ENCODE assay signal across 8 mouse cellular contexts in the genomic region with DNA sequence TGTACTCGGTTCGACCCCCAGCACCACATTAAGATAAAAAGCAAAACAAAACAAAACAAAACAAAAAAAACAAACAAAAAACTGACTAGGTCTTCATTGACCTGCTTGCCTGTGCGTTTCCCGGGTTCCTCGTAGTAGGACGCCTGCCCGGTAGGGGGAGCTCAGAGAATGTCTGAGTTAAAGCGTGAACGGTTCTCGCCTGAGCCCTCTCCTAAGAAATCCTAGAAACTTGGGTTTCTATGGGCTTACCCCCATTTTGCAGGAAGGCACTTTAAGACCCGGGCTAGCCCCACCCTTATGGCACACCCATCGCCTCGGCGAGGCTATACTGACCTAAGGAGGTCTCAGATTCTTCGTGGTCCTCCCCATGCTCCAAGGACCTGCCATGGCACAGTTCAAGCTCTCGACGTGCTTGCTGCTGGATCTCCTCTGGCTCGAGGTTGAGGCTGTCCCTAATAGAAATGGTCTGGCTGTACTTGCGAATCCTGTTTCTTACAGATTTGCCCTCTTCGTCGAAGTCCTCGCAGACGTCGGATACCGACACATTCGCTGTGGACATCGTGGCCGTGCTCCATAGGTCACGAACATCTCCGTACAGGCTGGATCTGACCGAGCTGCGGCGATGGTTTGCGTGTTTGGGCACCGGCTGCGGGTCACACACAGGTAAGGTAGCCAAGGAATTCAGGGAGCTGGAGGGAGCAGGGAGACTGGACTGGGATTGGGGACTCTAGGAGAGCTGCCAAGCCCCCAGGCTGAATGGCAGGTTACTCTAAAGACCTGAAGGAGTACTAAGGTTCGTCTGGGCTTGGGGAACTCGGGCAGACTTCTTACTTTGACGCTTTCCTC. TPM values are rescaled to one million over a fixed set of nuclear protein-coding genes. Genes with fewer than 3 reads are reported as not detected.
DNase-seq lines count a peak whose midpoint lies in the region; ATAC-seq and TF ChIP-seq lines count a peak whose summit lies in the region.

No protein-coding gene starts in this region.

- 2% methylated on average over 39 of the region's 39 CpGs for WGBS in embryonic facial prominence, embryonic 15.5 days
- WGBS in heart, postnatal 0 days, result 5% methylated on average over 39 of the region's 39 CpGs
- 4% methylated on average over 39 of the region's 39 CpGs for WGBS in liver, embryonic 15.5 days (ENCODE audit: insufficient replicate concordance)
- WGBS in neural tube, embryonic 15.5 days, result 4% methylated on average over 39 of the region's 39 CpGs
- 6% methylated on average over 39 of the region's 39 CpGs for WGBS in thymus, adult 2 months

- DNase-seq in 3T3-L1 (ENCODE audit: low read depth, low spot score), result peak; percentile 85
- DNase-seq in adrenal gland, postnatal 25 days, result peak; percentile 90
- DNase-seq in heart, postnatal 0 days (ENCODE audit: low spot score), result peak; percentile 76
- DNase-seq in kidney, postnatal 4 days, result peak; percentile 93
- peak; percentile 88 for DNase-seq in thymus, adult 2 months

- no peak for ATAC-seq in embryonic facial prominence, embryonic 15.5 days (ENCODE audit: insufficient number of reproducible peaks, low FRiP score, low TSS enrichment, low read depth)
- no peak for ATAC-seq in heart, postnatal 0 days (ENCODE audit: insufficient read depth, low read depth)
- ATAC-seq in liver, embryonic 15.5 days (ENCODE audit: insufficient read depth), result no peak
- no peak for ATAC-seq in neural tube, embryonic 15.5 days (ENCODE audit: low FRiP score)

- no peak for TF ChIP-seq POLR2A in thymus, adult 2 months (IDR thresholded peaks at IDR 0.05; ENCODE audit: control insufficient read depth, extremely low read depth, insufficient read depth, low read length, poor library complexity)

- H3K27ac ChIP-seq in embryonic facial prominence, embryonic 15.5 days (replicated peaks), result no peak overlapping the region
- H3K27ac ChIP-seq in heart, postnatal 0 days (ENCODE audit: low read depth), result no peak overlapping the region
- H3K27ac ChIP-seq in liver, embryonic 15.5 days (replicated peaks), result no peak overlapping the region
- no peak overlapping the region for H3K27ac ChIP-seq in neural tube, embryonic 15.5 days (replicated peaks)
- H3K27ac ChIP-seq in thymus, adult 2 months (ENCODE audit: control insufficient read depth, insufficient read depth, low read length), result no peak overlapping the region

- H3K4me3 ChIP-seq in embryonic facial prominence, embryonic 15.5 days (replicated peaks), result peak overlapping the region; percentile 33
- H3K4me3 ChIP-seq in heart, postnatal 0 days (ENCODE audit: low read depth, low read length), result peak overlapping the region; percentile 19
- peak overlapping the region; percentile 10; the same call in 1 of the 2 replicates for H3K4me3 ChIP-seq in liver, embryonic 15.5 days (replicated peaks)
- peak overlapping the region; percentile 19 for H3K4me3 ChIP-seq in neural tube, embryonic 15.5 days (replicated peaks)
- H3K4me3 ChIP-seq in thymus, adult 2 months (ENCODE audit: control insufficient read depth, insufficient read depth, low read length), result peak overlapping the region; percentile 10; the same call in 1 of the 2 replicates

- H3K9me3 ChIP-seq in embryonic facial prominence, embryonic 15.5 days (replicated peaks), result no peaks in the 10 kb centered on the region
- H3K9me3 ChIP-seq in heart, postnatal 0 days (replicated peaks; ENCODE audit: control insufficient read depth, low read length), result no peaks in the 10 kb centered on the region
- H3K9me3 ChIP-seq in liver, embryonic 15.5 days (replicated peaks), result no peaks in the 10 kb centered on the region
- no peaks in the 10 kb centered on the region for H3K9me3 ChIP-seq in neural tube, embryonic 15.5 days (replicated peaks)

- no peak for TF ChIP-seq EP300 in heart, postnatal 0 days (IDR thresholded peaks at IDR 0.05; ENCODE audit: low read depth)

- H3K9ac ChIP-seq in embryonic facial prominence, embryonic 15.5 days, result no peak overlapping the region
- H3K9ac ChIP-seq in heart, postnatal 0 days (replicated peaks; ENCODE audit: low read depth, low read length), result no peak overlapping the region
- no peak overlapping the region for H3K9ac ChIP-seq in liver, embryonic 15.5 days
- no peak overlapping the region for H3K9ac ChIP-seq in neural tube, embryonic 15.5 days (replicated peaks)

- peaks cover 65% of the 10 kb centered on the region for H3K27me3 ChIP-seq in embryonic facial prominence, embryonic 15.5 days
- peaks cover 39% of the 10 kb centered on the region for H3K27me3 ChIP-seq in heart, postnatal 0 days (ENCODE audit: control insufficient read depth, insufficient read depth, low read length)
- peaks cover 72% of the 10 kb centered on the region for H3K27me3 ChIP-seq in liver, embryonic 15.5 days
- peaks cover 69% of the 10 kb centered on the region for H3K27me3 ChIP-seq in neural tube, embryonic 15.5 days (replicated peaks)
- H3K27me3 ChIP-seq in thymus, adult 2 months (ENCODE audit: control insufficient read depth, insufficient read depth, low read length), result peaks cover 22% of the 10 kb centered on the region; the same call in 1 of the 2 replicates

- peaks cover 45% of the 10 kb centered on the region for H3K4me1 ChIP-seq in embryonic facial prominence, embryonic 15.5 days
- peaks cover 30% of the 10 kb centered on the region for H3K4me1 ChIP-seq in heart, postnatal 0 days (ENCODE audit: control insufficient read depth, insufficient read depth)
- peaks cover 59% of the 10 kb centered on the region for H3K4me1 ChIP-seq in liver, embryonic 15.5 days (replicated peaks)
- peaks cover 38% of the 10 kb centered on the region for H3K4me1 ChIP-seq in neural tube, embryonic 15.5 days
- peaks cover 30% of the 10 kb centered on the region for H3K4me1 ChIP-seq in thymus, adult 2 months (replicated peaks; ENCODE audit: control insufficient read depth, insufficient read depth, low read length)

- H3K4me2 ChIP-seq in embryonic facial prominence, embryonic 15.5 days (replicated peaks), result peak overlapping the region; percentile 51
- H3K4me2 ChIP-seq in heart, postnatal 0 days (ENCODE audit: low read depth, low read length), result peak overlapping the region; percentile 39
- peak overlapping the region; percentile 46 for H3K4me2 ChIP-seq in liver, embryonic 15.5 days
- peak overlapping the region; percentile 43 for H3K4me2 ChIP-seq in neural tube, embryonic 15.5 days

- H3K36me3 ChIP-seq in embryonic facial prominence, embryonic 15.5 days, result no peaks in the 10 kb centered on the region
- H3K36me3 ChIP-seq in heart, postnatal 0 days (replicated peaks; ENCODE audit: control insufficient read depth, insufficient read depth, low read length), result no peaks in the 10 kb centered on the region
- no peaks in the 10 kb centered on the region for H3K36me3 ChIP-seq in liver, embryonic 15.5 days (replicated peaks)
- no peaks in the 10 kb centered on the region for H3K36me3 ChIP-seq in neural tube, embryonic 15.5 days
- H3K36me3 ChIP-seq in thymus, adult 2 months (ENCODE audit: control insufficient read depth, insufficient read depth, low read length), result no peaks in the 10 kb centered on the region

- peak; percentile 73 for TF ChIP-seq CTCF in heart, postnatal 0 days (IDR thresholded peaks at IDR 0.05; ENCODE audit: low read depth)
- TF ChIP-seq CTCF in thymus, adult 2 months (IDR thresholded peaks at IDR 0.05; ENCODE audit: borderline replicate concordance, control insufficient read depth, extremely low read depth, insufficient read depth, low read length, poor library complexity), result 0 out of 2 replicates have a peak, but pooled peaks have one; percentile 70

RNA-seq across cellular contexts. Expression of a gene that starts 0.5 kb away (rescaled TPM):
- not detected in 2 replicates for total RNA-seq in adrenal gland, postnatal 25 days (2021)
- 4.0 and 5.1 TPM in 2 replicates for polyA plus RNA-seq in embryonic facial prominence, embryonic 15.5 days (2015; fragmentation: Nextera tagmentation; extraction: Ambion mirVana)
- not detected in 2 replicates for total RNA-seq in heart, postnatal 0 days (2014; rRNA removed; ENCODE audit: low replicate concordance)
- polyA plus RNA-seq in heart, postnatal 0 days (2015; fragmentation: Nextera tagmentation; extraction: Ambion mirVana), result 2.2 and 2.5 TPM in 2 replicates
- polyA plus RNA-seq in liver, embryonic 15.5 days (2015; fragmentation: Nextera tagmentation; extraction: Ambion mirVana), result 0.24 and 0.59 TPM in 2 replicates
- 6.8 TPM in 2 replicates for polyA plus RNA-seq in neural tube, embryonic 15.5 days (2015; fragmentation: Nextera tagmentation; extraction: Ambion mirVana)
- polyA plus RNA-seq in thymus, adult 2 months (2012; rRNA removed), result 3.7 and 5.2 TPM in 2 replicates

RNA-seq across cellular contexts. Expression of a gene that starts 3.1 kb away (rescaled TPM):
- 44.2 and 44.6 TPM in 2 replicates for total RNA-seq in adrenal gland, postnatal 25 days (2021)
- 15.2 and 16.1 TPM in 2 replicates for polyA plus RNA-seq in embryonic facial prominence, embryonic 15.5 days (2015; fragmentation: Nextera tagmentation; extraction: Ambion mirVana)
- 189 and 194 TPM in 2 replicates for total RNA-seq in heart, postnatal 0 days (2014; rRNA removed; ENCODE audit: low replicate concordance)
- polyA plus RNA-seq in heart, postnatal 0 days (2015; fragmentation: Nextera tagmentation; extraction: Ambion mirVana), result 49.1 and 51.7 TPM in 2 replicates
- polyA plus RNA-seq in liver, embryonic 15.5 days (2015; fragmentation: Nextera tagmentation; extraction: Ambion mirVana), result 3.8 and 4.9 TPM in 2 replicates
- polyA plus RNA-seq in neural tube, embryonic 15.5 days (2015; fragmentation: Nextera tagmentation; extraction: Ambion mirVana), result 16.9 and 17.1 TPM in 2 replicates
- polyA plus RNA-seq in thymus, adult 2 months (2012; rRNA removed), result 67.9 and 77.4 TPM in 2 replicates

RNA-seq across cellular contexts. Expression of a gene that starts 9.6 kb away (rescaled TPM):
- 0.12 TPM in 1 of 2 replicates, not detected in the other for total RNA-seq in adrenal gland, postnatal 25 days (2021)
- 1.4 and 1.7 TPM in 2 replicates for polyA plus RNA-seq in embryonic facial prominence, embryonic 15.5 days (2015; fragmentation: Nextera tagmentation; extraction: Ambion mirVana)
- not detected in 2 replicates for total RNA-seq in heart, postnatal 0 days (2014; rRNA removed; ENCODE audit: low replicate concordance)
- polyA plus RNA-seq in heart, postnatal 0 days (2015; fragmentation: Nextera tagmentation; extraction: Ambion mirVana), result 0.04 and 0.30 TPM in 2 replicates
- 0.08 TPM in 1 of 2 replicates, not detected in the other for polyA plus RNA-seq in liver, embryonic 15.5 days (2015; fragmentation: Nextera tagmentation; extraction: Ambion mirVana)
- 11.8 and 13.8 TPM in 2 replicates for polyA plus RNA-seq in neural tube, embryonic 15.5 days (2015; fragmentation: Nextera tagmentation; extraction: Ambion mirVana)
- polyA plus RNA-seq in thymus, adult 2 months (2012; rRNA removed), result 1.5 and 1.8 TPM in 2 replicates

RNA-seq across cellular contexts. Expression of a gene that starts 14.8 kb away (rescaled TPM):
- total RNA-seq in adrenal gland, postnatal 25 days (2021), result 196 and 278 TPM in 2 replicates
- 321 and 330 TPM in 2 replicates for polyA plus RNA-seq in embryonic facial prominence, embryonic 15.5 days (2015; fragmentation: Nextera tagmentation; extraction: Ambion mirVana)
- 215 and 344 TPM in 2 replicates for total RNA-seq in heart, postnatal 0 days (2014; rRNA removed; ENCODE audit: low replicate concordance)
- 623 and 629 TPM in 2 replicates for polyA plus RNA-seq in heart, postnatal 0 days (2015; fragmentation: Nextera tagmentation; extraction: Ambion mirVana)
- 144 and 151 TPM in 2 replicates for polyA plus RNA-seq in liver, embryonic 15.5 days (2015; fragmentation: Nextera tagmentation; extraction: Ambion mirVana)
- polyA plus RNA-seq in neural tube, embryonic 15.5 days (2015; fragmentation: Nextera tagmentation; extraction: Ambion mirVana), result 392 and 417 TPM in 2 replicates
- 99.4 and 133 TPM in 2 replicates for polyA plus RNA-seq in thymus, adult 2 months (2012; rRNA removed)

RNA-seq across cellular contexts. Expression of a gene that starts 15.2 kb away (rescaled TPM):
- 95.2 and 108 TPM in 2 replicates for total RNA-seq in adrenal gland, postnatal 25 days (2021)
- polyA plus RNA-seq in embryonic facial prominence, embryonic 15.5 days (2015; fragmentation: Nextera tagmentation; extraction: Ambion mirVana), result 137 and 138 TPM in 2 replicates
- 61.8 and 61.9 TPM in 2 replicates for total RNA-seq in heart, postnatal 0 days (2014; rRNA removed; ENCODE audit: low replicate concordance)
- 57.6 and 61.4 TPM in 2 replicates for polyA plus RNA-seq in heart, postnatal 0 days (2015; fragmentation: Nextera tagmentation; extraction: Ambion mirVana)
- polyA plus RNA-seq in liver, embryonic 15.5 days (2015; fragmentation: Nextera tagmentation; extraction: Ambion mirVana), result 59.7 and 67.9 TPM in 2 replicates
- polyA plus RNA-seq in neural tube, embryonic 15.5 days (2015; fragmentation: Nextera tagmentation; extraction: Ambion mirVana), result 103 and 113 TPM in 2 replicates
- 183 and 203 TPM in 2 replicates for polyA plus RNA-seq in thymus, adult 2 months (2012; rRNA removed)
